Mouse (Mus musculus) G1E (cell line): ENCODE measurements around the gene Clpb. TPM values are rescaled to one million over a fixed set of nuclear protein-coding genes. Genes with fewer than 3 reads are reported as not detected.

ENCODE experiments used
- ATAC-seq: 2 replicates; pipeline ENCODE4 v1.8.0; 2016; ENCODE audit warnings: mild to moderate bottlenecking; ENCODE audit not compliant: insufficient number of reproducible peaks, poor library complexity, low FRiP score, severe bottlenecking; ENCODE audit errors: extremely low read depth
- DNase-seq: peaks from one replicate; pipeline ENCODE4 v3.0.0; 2012; ENCODE audit warnings: low spot score
- H3K27me3 ChIP-seq: 2 replicates; pipeline ENCODE4 v1.6.1; 2012; ENCODE audit warnings: mild to moderate bottlenecking, low read length, inconsistent platforms; ENCODE audit not compliant: insufficient read depth
- H3K36me3 ChIP-seq: replicated peaks from 2 replicates; pipeline ENCODE3; 2012; ENCODE audit warnings: mild to moderate bottlenecking, inconsistent platforms
- H3K4me1 ChIP-seq: 2 replicates; pipeline ENCODE4 v1.6.1; 2012; ENCODE audit warnings: low read depth, low read length, inconsistent platforms, mixed read lengths; ENCODE audit not compliant: insufficient read depth
- H3K4me3 ChIP-seq: 2 replicates; pipeline ENCODE4 v1.5.1; 2012; ENCODE audit warnings: low read depth, mild to moderate bottlenecking, inconsistent platforms, low read length, moderate library complexity, mixed read lengths
- H3K9me3 ChIP-seq: replicated peaks from 2 replicates; pipeline ENCODE4 v1.6.1; 2012; ENCODE audit warnings: inconsistent platforms
- CTCF ChIP-seq: IDR thresholded peaks from 2 replicates; pipeline ENCODE4 v1.5.1; 2012; ENCODE audit warnings: low read depth, low read length, inconsistent platforms, mixed read lengths
- GATA1 ChIP-seq: IDR thresholded peaks from 2 replicates; pipeline ENCODE4 v1.6.1; 2012; ENCODE audit warnings: borderline replicate concordance, low read length, inconsistent platforms, mixed read lengths
- GATA2 ChIP-seq: IDR thresholded peaks from 2 replicates; pipeline ENCODE4 v1.6.1; 2012; ENCODE audit warnings: low read depth, low read length, inconsistent platforms, borderline replicate concordance
- POLR2AphosphoS5 ChIP-seq: IDR thresholded peaks from 2 replicates; pipeline ENCODE4 v1.6.1; 2012; ENCODE audit warnings: low read depth, low read length, inconsistent platforms; ENCODE audit not compliant: insufficient replicate concordance
- TAL1 ChIP-seq: conservative IDR thresholded peaks from 2 replicates; pipeline ENCODE4 v1.6.1; 2012; ENCODE audit warnings: low read depth, low read length, inconsistent platforms, mixed read lengths
- polyA plus RNA-seq: library from polyadenylated mRNA; stranded (reverse); fragments of >175 nt; gene quantifications from 2 replicates; pipeline ENCODE4 v1.2.3, GENCODE M21; 2012
- total RNA-seq, 2 experiments: library from RNA; stranded (forward) in 1 of 2; stranded (reverse) in 1 of 2; fragments of 200-1000 nt in 1 of 2; fragments of >200 nt in 1 of 2; fragmentation: Nextera tagmentation in 1 of 2; gene quantifications; 2 replicates each; pipeline ENCODE4 v1.2.3; 2014 to 2017

The Clpb gene
- total and polyA plus RNA-seq, 3 experiments: 17.5 to 23.1 (median 20.2) TPM

- 0 out of 2 replicates have a peak, but pooled peaks cover 3% of the 10 kb centered on the region for H3K27me3 ChIP-seq
- H3K36me3 ChIP-seq: no peaks in the 10 kb centered on the region
- no peaks in the 10 kb centered on the region for H3K9me3 ChIP-seq
- ATAC-seq: no peak
- TF ChIP-seq POLR2AphosphoS5: no peak
- no peak for TF ChIP-seq CTCF
- no peak for TF ChIP-seq TAL1
- TF ChIP-seq GATA2: no peak
- TF ChIP-seq GATA1: no peak
- H3K4me1 ChIP-seq: no peaks in the 10 kb centered on the region
- no peak for DNase-seq
- H3K4me3 ChIP-seq: no peak overlapping the region
Observed at GRCm38 (mm10) chr7:101649729-101650128, 13.7 kb upstream of the Clpb start.

DNA sequence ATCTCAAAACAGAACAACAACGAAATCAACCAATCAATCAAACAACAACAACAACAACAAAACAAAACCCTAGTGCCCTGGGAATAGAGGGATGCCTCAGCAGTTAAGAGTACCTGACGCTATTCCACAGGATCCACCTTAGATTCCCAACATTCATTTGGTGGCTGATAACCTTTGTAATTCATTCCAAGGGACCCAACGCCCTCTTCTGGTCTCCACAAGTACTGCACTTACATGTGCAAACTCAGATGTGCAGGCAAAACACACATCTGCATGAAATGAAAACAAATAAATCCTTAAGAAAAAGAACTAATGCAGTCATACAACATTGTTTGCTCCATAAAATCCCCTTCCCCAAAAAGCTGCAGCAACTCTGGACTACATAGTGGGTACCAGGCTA is 12.9 kb upstream of the Clpb start:
- DNase-seq (no peak), ATAC-seq (no peak)
- H3K27me3 ChIP-seq: peaks cover 6% of the 10 kb centered on the region; the same call in 1 of the 2 replicates
- TF ChIP-seq GATA2: no peak
- no peak for TF ChIP-seq POLR2AphosphoS5
- TF ChIP-seq GATA1: no peak
- TF ChIP-seq TAL1: no peak
- TF ChIP-seq CTCF: no peak
- no peaks in the 10 kb centered on the region for H3K36me3 ChIP-seq
- H3K4me3 ChIP-seq: no peak overlapping the region
- H3K9me3 ChIP-seq: no peaks in the 10 kb centered on the region
- H3K4me1 ChIP-seq: no peaks in the 10 kb centered on the region

DNA sequence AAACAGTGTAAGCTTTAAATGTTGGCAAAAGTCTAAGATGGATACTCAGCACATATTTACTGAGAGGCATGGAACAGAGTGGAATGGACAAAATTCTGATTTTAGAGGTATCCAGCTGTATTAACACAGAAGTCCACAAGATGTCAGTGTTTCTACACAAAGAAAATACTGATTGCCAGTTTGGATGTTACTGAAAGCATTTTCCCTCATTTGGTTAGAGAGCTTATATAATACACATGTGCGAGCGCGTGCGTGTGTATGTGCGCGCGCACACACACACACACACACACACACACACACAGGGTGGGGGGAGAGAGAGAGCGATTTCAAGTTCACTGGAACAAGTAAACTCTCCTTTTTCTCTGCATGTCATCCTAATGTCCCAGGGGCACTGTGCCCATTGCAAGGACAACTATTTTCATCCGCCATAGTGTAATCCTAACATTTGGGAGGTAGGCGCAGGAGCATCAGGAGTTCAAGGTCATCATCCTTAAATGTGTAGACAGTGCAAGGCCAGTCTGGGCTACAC is 9.7 kb upstream of the Clpb start:
- Histone ChIP-seq H3K4me3 (no peak overlapping the region), H3K27me3 (peaks cover 6% of the 10 kb centered on the region; the same call in 1 of the 2 replicates), H3K9me3 (no peaks in the 10 kb centered on the region), H3K4me1 (no peaks in the 10 kb centered on the region), H3K36me3 (no peaks in the 10 kb centered on the region)
- peak; percentile 32 for DNase-seq
- TF ChIP-seq GATA1: no peak
- no peak for TF ChIP-seq TAL1
- TF ChIP-seq POLR2AphosphoS5: no peak
- TF ChIP-seq CTCF: peak; percentile 28; the same call in 1 of the 2 replicates
- no peak for TF ChIP-seq GATA2
- no peak for ATAC-seq

DNA sequence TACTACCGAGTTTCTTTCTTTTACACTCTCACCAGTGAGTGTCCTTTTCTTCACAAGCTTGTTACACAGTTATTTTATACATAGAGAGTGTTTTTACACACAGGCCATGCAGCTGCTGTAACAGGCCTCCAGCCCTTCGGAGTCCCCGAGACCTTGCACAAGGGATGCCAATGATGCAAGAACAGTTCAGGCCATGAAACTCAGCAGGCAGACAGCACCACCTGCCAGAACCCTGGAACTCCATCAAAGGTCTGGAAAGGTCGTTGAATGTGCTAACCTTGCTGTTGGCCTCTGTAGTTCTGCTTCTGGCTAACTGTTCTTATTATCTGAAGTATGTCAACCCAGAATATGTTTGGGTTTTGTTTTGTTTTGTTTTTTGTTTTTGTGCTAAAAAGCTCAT is 8.5 kb upstream of the Clpb start:
- ATAC-seq: no peak
- H3K4me1 ChIP-seq: no peaks in the 10 kb centered on the region
- no peaks in the 10 kb centered on the region for H3K9me3 ChIP-seq
- TF ChIP-seq POLR2AphosphoS5: no peak
- no peak for TF ChIP-seq CTCF
- TF ChIP-seq GATA1: no peak
- no peak for TF ChIP-seq TAL1
- no peak for TF ChIP-seq GATA2
- H3K36me3 ChIP-seq: no peaks in the 10 kb centered on the region
- peaks cover 10% of the 10 kb centered on the region for H3K27me3 ChIP-seq
- no peak for DNase-seq
- no peak overlapping the region for H3K4me3 ChIP-seq

DNA sequence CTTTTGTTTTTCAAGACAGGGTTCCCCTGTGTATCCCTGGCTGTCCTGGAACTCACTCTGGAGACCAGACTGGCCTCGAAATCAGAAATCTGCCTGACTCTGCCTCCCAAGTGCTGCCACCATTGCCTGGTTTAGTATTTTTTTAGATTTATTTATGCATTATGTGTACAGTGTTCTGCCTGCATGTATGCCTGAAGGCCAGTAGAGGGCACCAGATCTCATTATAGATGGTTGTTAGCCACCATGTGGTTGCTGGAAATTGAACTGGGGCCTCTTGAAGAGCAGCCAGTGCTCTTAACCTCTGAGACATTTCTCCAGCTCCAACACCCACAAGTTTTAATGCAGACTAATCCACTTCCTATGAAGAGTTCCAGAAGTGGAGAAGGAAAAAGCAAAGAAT is 1.4 kb upstream of the Clpb start:
- TF ChIP-seq POLR2AphosphoS5 (no peak), CTCF (no peak), TAL1 (no peak), GATA1 (no peak), GATA2 (no peak)
- DNase-seq: no peak
- H3K27me3 ChIP-seq: peaks cover 6% of the 10 kb centered on the region
- H3K9me3 ChIP-seq: peaks cover 2% of the 10 kb centered on the region; the same call in 1 of the 2 replicates
- peaks cover 23% of the 10 kb centered on the region for H3K4me1 ChIP-seq
- no peak overlapping the region for H3K4me3 ChIP-seq
- H3K36me3 ChIP-seq: peaks cover 17% of the 10 kb centered on the region
- no peak for ATAC-seq

DNA sequence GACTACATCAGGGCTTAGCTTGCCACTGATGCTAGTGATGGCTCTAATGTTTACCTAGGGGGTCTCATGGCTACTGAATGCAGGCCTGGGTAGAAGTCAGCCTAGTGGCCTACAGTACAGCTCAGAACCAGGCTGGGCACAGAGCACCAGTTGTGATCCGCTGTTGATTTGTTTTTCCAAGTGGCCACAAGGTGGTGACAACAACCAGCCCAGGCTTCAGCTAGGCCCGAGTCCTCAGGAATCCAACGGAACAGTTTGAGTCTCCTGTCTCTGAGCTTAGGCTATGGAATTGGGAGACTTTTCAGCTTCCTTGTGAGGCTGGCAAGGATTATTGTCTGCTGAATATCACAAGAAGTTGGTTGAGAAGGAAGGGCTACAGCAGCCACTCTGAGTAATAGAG is 3.1 kb downstream of the Clpb start:
- TF ChIP-seq CTCF: no peak
- TF ChIP-seq TAL1: no peak
- TF ChIP-seq POLR2AphosphoS5: no peak
- TF ChIP-seq GATA2: no peak
- no peak for TF ChIP-seq GATA1
- Histone ChIP-seq H3K36me3 (peaks cover 51% of the 10 kb centered on the region), H3K9me3 (peaks cover 2% of the 10 kb centered on the region; the same call in 1 of the 2 replicates), H3K4me3 (no peak overlapping the region), H3K4me1 (peaks cover 25% of the 10 kb centered on the region), H3K27me3 (no peaks in the 10 kb centered on the region)
- no peak for ATAC-seq
- peak; percentile 29 for DNase-seq
